Mouse (Mus musculus): ENCODE measurements around the gene Galp.
"Not testable (repeated sequence)": the region's sequence is repeated elsewhere in the genome, so short reads cannot be mapped to it uniquely, and the experiment has no call there.

Galp gene

GRCm38 (mm10) chr7:6179013-6179412 lies 17.9 kb upstream of the Galp start:
- no peak for DNase-seq

DNA sequence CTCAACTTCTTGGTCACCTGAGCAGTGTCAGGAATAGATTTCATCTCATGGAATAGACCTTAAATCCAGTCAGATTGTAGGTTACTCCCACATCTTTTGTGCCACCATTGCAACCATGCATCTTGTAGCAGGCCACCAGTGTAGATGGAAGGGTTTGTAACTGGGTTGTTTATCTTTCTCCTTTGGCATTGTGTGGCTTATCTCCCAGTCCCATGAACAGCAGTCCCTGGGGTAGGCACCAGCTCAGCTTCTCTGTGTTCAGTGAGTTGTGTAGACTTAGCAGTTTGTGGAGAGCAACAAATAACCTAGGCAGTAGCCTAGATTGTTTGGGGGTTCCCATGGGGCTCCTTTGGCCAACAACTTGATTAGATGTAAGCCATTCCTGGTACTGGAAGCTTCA lies 14.0 kb upstream of the Galp start:
- no peak for DNase-seq

DNA sequence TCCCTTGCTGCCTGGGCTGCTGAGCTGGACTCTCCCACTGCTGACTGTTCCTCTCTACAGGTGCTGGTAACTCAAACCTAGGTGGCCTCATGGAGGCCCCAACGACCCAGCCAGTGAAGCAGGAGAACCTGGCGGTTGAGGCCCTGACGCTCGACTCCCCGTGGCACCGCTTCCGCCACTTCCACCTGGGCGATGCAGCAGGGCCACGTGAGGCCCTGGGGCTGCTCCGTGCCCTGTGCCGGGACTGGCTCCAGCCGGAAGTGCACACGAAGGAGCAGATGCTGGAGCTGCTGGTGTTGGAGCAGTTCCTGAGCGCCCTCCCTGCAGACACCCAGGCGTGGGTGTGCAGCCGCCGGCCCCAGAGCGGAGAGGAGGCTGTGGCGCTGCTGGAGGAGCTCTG lies 13.1 kb upstream of the Galp start:
- peak; percentile 56 to 64 for DNase-seq

GRCm38 (mm10) chr7:6184521-6184920 lies 12.4 kb upstream of the Galp start:
- peak; percentile 80 to 88 for DNase-seq

DNA sequence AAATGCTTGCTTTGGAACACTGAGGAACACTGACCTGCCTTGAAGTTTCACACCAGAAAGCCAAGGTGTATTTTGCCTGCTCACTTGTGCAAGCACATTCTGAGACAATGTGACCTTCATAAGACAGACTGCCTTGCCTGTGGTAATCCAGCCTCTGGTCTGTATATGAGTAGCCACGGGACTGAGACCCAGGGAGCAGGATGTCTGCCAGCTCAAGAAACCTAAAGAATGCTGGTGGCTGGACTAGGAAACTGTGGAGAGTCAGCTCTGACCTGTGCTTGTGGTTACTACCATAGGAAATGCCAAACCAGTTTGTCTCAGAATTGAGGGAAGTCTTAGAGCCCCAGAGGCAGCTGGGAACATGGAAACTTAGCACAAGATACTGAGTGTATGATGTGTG lies 11.5 kb upstream of the Galp start:
- no peak for DNase-seq

- DNase-seq: peak; percentile 31 to 65
Observed at GRCm38 (mm10) chr7:6186176-6186575, 10.7 kb upstream of the Galp start.

DNA sequence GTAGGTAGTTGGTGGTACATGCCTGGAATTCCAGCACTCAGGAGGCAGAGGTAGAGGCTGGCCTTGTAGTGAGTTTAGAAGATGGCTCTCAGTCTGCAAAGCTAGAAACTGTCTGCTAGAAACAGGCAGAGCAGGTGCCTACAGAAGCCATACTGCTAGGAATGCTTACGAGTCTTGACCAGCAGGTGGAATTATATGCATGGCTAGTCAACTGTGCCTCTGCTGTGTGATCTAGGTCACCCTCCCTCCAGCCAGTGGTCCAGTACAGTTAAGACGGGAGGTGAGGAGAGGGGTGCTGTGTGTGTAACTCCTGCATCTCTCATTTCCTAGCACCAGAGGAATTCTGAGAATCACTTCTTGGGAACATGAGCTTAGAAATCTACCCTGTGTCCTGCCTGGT lies 10.1 kb upstream of the Galp start:
- DNase-seq: peak; percentile 35 to 52

- peak; percentile 54 to 67 for DNase-seq
Observed at GRCm38 (mm10) chr7:6189542-6189941, 7.3 kb upstream of the Galp start.

DNA sequence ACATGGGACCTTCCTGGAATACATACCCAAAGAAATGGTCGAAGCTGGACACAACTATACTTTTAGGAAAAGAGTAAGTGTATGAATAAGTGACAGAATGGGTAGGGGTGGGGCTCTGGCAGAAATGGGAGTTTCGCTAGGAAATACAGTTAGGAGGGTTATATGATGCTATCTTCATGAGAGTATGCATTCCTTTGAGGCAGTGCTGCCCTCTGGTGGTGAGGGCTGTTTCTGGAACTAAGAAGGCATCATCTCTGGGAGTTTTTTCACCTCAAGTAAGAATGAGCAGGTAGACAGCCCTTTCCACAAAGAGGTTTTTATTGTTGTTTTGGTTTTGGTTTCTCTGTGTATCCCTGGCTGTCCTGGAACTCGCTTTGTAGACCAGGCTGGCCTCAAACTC lies 5.5 kb upstream of the Galp start:
- DNase-seq: peak; percentile 78 to 95

GRCm38 (mm10) chr7:6194129-6194528 lies 2.8 kb upstream of the Galp start:
- DNase-seq: peak; percentile 61 to 83

DNA sequence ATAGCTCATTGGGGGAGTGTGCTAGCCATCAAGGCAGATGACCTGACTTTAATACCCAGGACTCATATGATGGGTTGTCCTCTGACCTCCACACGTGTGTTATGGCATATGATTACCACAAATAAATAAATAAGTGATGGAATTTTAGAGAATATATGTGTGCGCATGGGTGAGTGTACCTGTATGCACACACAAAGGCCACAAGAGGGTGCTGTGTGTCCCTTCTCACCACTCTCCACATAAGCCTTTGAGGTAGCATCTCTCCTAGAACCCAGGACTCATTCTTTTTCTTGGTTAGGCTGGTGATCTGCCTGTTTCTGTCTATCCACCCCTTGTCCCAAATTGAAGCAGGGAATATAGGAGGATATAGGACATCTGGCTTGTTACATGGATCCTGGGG lies 1.1 kb upstream of the Galp start:
- no peak for DNase-seq

- no peak for DNase-seq
Observed at GRCm38 (mm10) chr7:6204200-6204599, 7.3 kb downstream of the Galp start.

GRCm38 (mm10) chr7:6213144-6213543 lies 16.3 kb downstream of the Galp start:
- peak; percentile 37 to 84 for DNase-seq

- not testable (repeated sequence) for DNase-seq
Observed at GRCm38 (mm10) chr7:6214691-6215090, 17.8 kb downstream of the Galp start.

DNA sequence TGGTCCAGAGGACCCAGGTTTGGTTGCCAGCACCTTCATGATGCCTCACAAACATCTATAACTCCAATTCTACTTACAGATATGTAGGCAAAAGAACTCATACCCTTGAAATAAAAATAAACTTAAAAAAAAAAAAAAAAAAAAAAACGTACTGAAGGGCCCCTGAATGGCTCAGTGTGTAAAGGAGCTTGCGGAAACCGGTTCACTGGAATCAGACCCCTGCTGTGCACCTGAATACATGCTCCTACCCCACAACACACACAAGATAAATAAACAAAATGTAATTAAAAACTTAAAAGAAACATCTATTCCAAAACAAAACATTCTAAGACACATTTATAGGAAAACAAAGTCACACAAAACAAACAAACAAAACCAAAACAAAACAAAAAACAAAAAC lies 23.3 kb downstream of the Galp start:
- no peak for DNase-seq

DNA sequence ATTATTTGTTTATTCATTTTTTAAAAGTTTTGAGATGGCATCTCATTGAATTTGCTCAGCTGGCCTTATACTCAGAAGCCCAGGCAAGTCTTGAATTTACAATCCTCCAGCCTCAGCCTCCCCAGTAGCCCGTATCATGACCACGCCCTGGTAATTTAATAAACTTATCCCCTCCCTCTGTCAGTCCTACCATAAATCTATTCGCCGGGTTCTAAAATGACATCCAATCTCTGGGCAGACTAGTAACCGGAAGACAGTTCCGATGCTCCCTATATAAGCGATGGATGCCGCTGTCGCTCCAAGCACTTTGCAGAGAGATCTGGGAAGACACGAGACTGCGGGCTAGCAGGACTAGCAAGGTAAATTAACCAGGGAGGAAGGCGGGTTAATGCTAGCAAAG lies 25.1 kb downstream of the Galp start, which contains the start of gene Zscan5b:
TSS of gene Zscan5b (plus strand) at position 301 of the 400 bp plus-strand sequence.
- no peak for DNase-seq

DNA sequence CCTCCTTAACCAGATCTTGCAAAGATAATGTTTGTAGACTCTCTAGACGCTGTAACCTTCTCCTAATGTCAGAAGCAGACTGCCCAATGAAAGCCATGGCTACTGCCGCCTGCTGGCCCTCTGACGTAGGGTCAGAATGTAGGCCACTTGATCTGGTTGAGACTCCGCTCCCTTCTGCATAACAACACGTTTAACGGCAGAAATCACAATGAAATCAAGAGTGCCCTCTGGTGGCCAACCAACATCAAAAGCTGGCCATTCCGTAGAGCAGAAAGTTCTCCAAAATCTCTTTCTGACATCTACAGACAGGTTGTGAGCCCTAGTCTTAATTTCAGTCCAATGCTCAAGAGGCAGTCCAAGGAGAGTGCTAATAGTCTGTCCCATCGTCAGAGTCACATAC lies 31.6 kb downstream of the Galp start:
- peak; percentile 17 to 59 for DNase-seq

DNA sequence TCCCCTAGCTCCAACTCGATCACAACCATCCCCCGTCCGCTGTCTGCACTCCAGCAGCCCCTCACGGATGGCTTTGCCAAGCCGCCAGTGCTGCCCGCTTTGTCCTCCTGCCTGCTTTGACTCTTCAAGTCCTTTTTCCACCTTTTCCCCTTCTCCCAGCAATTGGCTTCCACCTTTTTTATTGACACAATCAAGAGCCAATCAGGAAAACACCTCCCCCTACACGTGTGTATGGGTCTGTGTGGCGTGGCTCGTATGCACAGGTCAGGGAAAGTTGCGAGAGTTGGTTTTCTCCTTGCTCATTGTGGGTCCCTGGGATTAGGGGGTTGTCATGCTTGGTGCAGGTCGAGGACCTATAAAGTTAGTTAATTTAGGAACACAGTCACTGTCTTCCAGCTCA lies 42.9 kb downstream of the Galp start:
- peak in 1 of 2 experiments; percentile 30 for DNase-seq

DNA sequence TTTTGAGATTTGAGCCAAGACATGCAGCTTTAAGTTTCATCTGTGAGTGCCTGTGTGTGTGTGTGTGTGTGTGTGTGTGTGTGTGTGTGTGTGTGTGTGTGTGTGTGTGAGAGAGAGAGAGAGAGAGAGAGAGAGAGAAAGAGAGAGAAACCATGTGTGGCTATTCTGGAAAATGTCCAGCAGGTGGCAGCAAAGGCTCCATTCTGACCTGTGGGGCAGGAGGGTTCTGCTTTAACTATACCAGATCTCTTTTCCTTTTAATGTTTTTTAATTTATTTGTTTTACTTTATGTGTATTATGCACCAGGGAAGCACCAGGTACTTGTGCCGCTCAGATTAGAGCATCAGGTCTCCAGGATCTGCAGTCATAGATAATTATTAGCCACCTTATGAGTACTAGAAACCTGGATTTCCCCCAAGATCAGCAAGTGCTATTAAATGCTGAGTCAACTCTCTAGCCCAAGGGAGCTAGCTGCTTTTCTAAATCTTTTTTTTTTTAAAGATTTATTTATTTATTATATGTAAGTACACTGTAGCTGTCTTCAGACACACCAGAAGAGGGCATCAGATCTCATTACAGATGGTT lies 44.0 kb downstream of the Galp start:
- peak; percentile 44 to 74 for DNase-seq

DNA sequence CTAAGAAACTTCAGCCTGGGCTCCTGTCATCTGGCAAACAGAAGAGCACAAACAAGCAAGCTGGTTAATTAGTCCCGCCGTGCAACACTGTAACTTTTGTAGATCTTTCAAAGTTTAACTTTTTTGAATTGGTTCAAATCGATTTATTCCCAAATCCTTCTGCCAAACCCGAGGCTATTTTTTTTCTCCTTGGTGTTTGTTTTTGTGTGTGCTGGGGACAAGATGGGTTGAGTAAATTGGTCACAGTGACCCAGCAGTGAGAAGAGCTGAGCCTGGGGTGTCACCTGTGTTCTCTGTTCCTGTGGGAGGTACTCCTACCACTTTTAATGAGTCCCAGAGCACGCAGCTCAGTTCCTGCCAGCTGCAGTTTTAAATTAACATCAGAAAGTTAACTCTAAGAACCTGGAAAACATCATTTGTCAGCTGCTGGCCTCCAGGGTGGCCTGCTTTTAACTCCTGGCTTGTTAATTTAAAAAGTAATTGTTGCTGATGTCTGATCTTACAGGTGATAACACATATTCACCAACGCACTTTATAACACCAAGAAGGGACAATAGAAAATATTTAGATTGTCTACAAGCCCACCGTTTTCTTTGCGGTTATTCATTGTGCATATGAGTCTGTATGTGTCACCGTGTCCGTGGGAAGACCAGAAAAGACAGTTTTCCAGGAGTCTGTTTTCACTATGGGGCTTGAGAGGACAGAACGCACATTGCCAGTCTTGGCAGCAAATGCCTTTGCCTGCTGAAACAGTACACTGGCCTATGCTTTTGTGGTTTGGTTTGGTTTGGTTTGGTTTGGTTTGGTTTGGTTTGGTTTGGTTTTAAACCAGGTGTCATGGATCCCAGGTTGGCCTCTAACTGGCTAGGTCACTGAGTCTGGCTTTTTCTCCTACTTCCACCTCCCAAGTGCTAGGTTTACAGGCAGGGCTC lies 47.7 kb downstream of the Galp start:
- peak; percentile 44 to 55 for DNase-seq

- DNase-seq: no peak
Observed at GRCm38 (mm10) chr7:6252410-6252809, 55.5 kb downstream of the Galp start, which contains the start of gene Epp13. TSS of gene Epp13 (plus strand) at chr7:6252710.

DNA sequence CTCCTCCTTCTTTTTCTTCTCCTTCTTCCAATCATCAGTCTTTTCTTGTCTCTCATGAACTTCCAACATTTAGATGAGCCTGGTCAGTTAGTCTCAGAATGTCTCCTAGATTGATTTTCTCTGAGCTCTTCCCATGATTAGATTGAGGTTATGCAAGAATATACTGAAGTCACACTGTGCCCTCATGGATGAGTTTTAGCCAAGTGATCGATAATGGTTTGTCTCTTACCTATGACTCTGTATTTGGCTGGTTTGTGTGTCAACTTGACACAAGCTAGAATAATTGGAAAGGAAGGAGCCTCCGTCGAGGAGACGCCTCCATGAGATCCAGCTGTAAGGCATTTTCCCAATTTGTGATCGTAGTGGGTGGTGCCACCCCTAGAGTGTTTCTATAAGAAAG lies 57.6 kb downstream of the Galp start:
- DNase-seq: no peak

DNA sequence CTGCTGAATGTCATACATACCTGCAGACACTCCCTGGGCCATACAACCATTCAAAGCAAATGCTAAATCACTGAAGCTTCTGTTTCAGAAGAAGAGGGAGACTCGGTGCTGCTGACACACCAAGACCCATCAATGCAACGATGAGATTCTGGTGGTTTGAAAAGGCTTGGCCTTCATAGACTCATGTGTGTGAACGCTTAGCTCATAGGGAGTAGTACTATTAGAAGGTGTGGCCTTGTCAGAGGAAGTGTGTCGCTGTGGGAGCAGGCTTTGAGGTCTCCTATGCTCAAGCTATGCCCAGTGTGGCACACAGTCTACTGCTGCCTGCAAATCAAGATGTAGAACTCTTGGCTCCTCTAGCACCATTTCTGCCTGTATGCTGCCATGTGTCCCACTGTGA lies 60.5 kb downstream of the Galp start:
- DNase-seq: no peak

Measured in kidney, postnatal 36 days (tissue).